Mouse (Mus musculus): ENCODE data around the gene Tmcc1.

DNA sequence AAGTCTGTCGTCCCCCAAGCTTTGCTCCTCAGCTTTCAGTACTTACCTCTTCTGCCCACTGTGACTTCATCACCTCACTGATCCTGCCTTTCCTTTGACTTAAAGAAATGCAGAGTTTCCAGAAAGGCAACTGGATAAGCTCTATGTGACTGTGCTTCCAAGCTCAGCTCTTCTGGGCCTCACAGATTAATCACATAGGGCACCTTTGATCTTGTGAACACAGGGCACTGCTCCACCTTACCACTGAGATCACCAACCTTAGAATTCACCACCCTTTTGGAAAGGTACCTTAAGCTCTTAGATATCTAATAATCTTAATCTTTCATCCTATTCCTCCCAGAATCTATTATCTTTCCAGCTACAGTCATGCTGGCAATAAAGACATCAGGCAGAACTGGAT, 111.0 kb downstream of the Tmcc1 start:
- TF ChIP-seq GATA1 (IDR thresholded peaks at IDR 0.05; ENCODE audit: borderline replicate concordance, low read length) (no peak), FLI1 (IDR thresholded peaks at IDR 0.05; ENCODE audit: low read length) (no peak)
